Mouse (Mus musculus) C2C12 (cell line): Measurements from ENCODE around the gene Sec31a.

Source experiments
- CEBPB ChIP-seq: IDR thresholded peaks from one replicate; pipeline ENCODE4 v1.6.1; 2011; ENCODE audit warnings: low read depth, mild to moderate bottlenecking, control low read depth, moderate library complexity
- CTCF ChIP-seq: IDR thresholded peaks from one replicate; pipeline ENCODE4 v1.5.1; 2011; ENCODE audit not compliant: control insufficient read depth, insufficient read depth, insufficient read length
- MAX ChIP-seq: IDR thresholded peaks from one replicate; pipeline ENCODE4 v1.6.1; 2011; ENCODE audit warnings: mild to moderate bottlenecking, control low read depth
- MYOD1 ChIP-seq: IDR thresholded peaks from one replicate; pipeline ENCODE4 v1.6.1; 2011; ENCODE audit warnings: low read depth; ENCODE audit not compliant: control insufficient read depth, insufficient read length
- MYOG ChIP-seq: IDR thresholded peaks from one replicate; pipeline ENCODE4 v1.6.1; 2011; ENCODE audit not compliant: control insufficient read depth, insufficient read length; ENCODE audit errors: extremely low read depth
- USF1 ChIP-seq: IDR thresholded peaks from one replicate; pipeline ENCODE4 v1.6.1; 2011; ENCODE audit warnings: low read depth, mild to moderate bottlenecking, control low read depth, moderate library complexity

DNA sequence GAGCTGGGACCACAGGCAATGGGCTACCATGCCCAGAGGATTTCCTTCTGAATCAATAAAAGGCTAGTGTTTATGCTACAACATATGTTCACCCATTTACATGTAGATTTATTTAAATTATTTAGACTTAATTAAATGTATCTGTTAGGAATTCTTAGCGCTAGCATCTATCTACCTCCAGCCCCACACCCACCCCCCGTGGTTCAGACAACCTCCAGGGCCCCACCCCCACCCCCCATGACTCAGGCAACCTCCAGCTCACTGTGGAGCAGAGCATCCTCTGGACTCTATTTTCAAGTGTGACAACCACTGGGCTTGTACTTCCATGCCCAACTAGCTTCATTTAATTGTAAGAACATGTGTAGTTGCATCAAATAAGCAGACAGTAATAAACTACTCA is 35.8 kb upstream of the Sec31a start:
- TF ChIP-seq CTCF (no peak), MAX (no peak), MYOD1 (no peak), USF1 (no peak), CEBPB (no peak), MYOG (no peak)
